Mouse (Mus musculus): ENCODE data around the gene Polr2e. TPM values are rescaled to one million over a fixed set of nuclear protein-coding genes. Genes with fewer than 3 reads are reported as not detected.
A peak's percentile ranks its signal among the peaks of the same experiment; 100 is the strongest.

Gene Polr2e
- polyA plus RNA-seq, 2 experiments, result 247 to 350 TPM

- peaks cover 8% of the 10 kb centered on the region; the same call in 1 of the 2 replicates for H3K4me1 ChIP-seq (ENCODE audit: control insufficient read depth, insufficient read depth, low read length)
- H3K27ac ChIP-seq (replicated peaks; ENCODE audit: low read depth, low read length), result peak overlapping the region; percentile 48; the same call in 1 of the 2 replicates
- 0 out of 2 replicates have a peak overlapping the region, but pooled peaks have one; percentile 8 for H3K9ac ChIP-seq (ENCODE audit: low read depth, low read length, severe bottlenecking)
- peaks cover 13% of the 10 kb centered on the region for H3K36me3 ChIP-seq (ENCODE audit: control insufficient read depth, insufficient read depth, low read length)
- ATAC-seq (ENCODE audit: low FRiP score, low read depth) (peak; percentile 68; the same call in 1 of the 2 replicates), DNase-seq (ENCODE audit: low spot score) (peak; percentile 24)
- no peak overlapping the region for H3K4me3 ChIP-seq (replicated peaks; ENCODE audit: low read length)
- 59% methylated on average over 9 of the region's 9 CpGs for whole genome bisulfite sequencing
- H3K4me2 ChIP-seq (replicated peaks; ENCODE audit: low read depth, low read length, severe bottlenecking), result no peak overlapping the region
- no peak for TF ChIP-seq POLR2A (IDR thresholded peaks at IDR 0.05; ENCODE audit: borderline replicate concordance, extremely low read depth, insufficient read depth, insufficient read length)
- H3K27me3 ChIP-seq (ENCODE audit: control insufficient read depth, insufficient read depth, low read length), result no peaks in the 10 kb centered on the region
- no peaks in the 10 kb centered on the region for H3K9me3 ChIP-seq (ENCODE audit: control insufficient read depth, low read length)
Measured at GRCm38 (mm10) chr10:80070837-80071515, 31.4 kb upstream of the Polr2e start.

- Histone ChIP-seq H3K27ac (replicated peaks; ENCODE audit: low read depth, low read length) (no peak overlapping the region), H3K4me3 (replicated peaks; ENCODE audit: low read length) (no peak overlapping the region), H3K9ac (ENCODE audit: low read depth, low read length, severe bottlenecking) (no peak overlapping the region), H3K4me2 (replicated peaks; ENCODE audit: low read depth, low read length, severe bottlenecking) (no peak overlapping the region), H3K36me3 (ENCODE audit: control insufficient read depth, insufficient read depth, low read length) (peaks cover 13% of the 10 kb centered on the region), H3K27me3 (ENCODE audit: control insufficient read depth, insufficient read depth, low read length) (no peaks in the 10 kb centered on the region), H3K9me3 (ENCODE audit: control insufficient read depth, low read length) (no peaks in the 10 kb centered on the region), H3K4me1 (ENCODE audit: control insufficient read depth, insufficient read depth, low read length) (peaks cover 7% of the 10 kb centered on the region; the same call in 1 of the 2 replicates)
- 90% methylated on average over 3 of the region's 4 CpGs for WGBS
- no peak for TF ChIP-seq POLR2A (IDR thresholded peaks at IDR 0.05; ENCODE audit: borderline replicate concordance, extremely low read depth, insufficient read depth, insufficient read length)
- ATAC-seq (ENCODE audit: low FRiP score, low read depth), result no peak
- DNase-seq (ENCODE audit: low spot score), result no peak
Measured at GRCm38 (mm10) chr10:80069948-80070450, 30.4 kb upstream of the Polr2e start.

DNA sequence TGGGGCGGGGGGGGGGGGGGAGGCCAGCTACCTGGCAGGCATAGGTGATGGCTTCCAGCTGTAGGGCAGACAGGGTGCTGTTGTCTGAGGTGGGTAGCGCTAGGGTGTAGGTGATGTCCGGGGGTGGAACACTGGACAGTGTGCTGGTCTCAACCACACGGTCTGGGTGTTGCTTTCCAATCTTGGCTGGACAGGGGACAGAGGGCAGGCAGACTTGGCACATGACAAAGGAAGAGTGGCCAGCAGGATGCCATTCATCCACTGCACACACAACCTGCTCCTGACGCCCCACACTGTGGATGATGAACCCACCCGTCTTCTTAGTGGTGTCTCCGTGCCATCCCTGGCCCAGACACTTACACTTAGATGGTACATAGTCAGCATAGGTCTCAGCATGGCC, 29.7 kb upstream of the Polr2e start:
- no peak overlapping the region for H3K9ac ChIP-seq (ENCODE audit: low read depth, low read length, severe bottlenecking)
- H3K4me2 ChIP-seq (replicated peaks; ENCODE audit: low read depth, low read length, severe bottlenecking), result no peak overlapping the region
- no peak for TF ChIP-seq POLR2A (IDR thresholded peaks at IDR 0.05; ENCODE audit: borderline replicate concordance, extremely low read depth, insufficient read depth, insufficient read length)
- no peak overlapping the region for H3K4me3 ChIP-seq (replicated peaks; ENCODE audit: low read length)
- no peaks in the 10 kb centered on the region for H3K9me3 ChIP-seq (ENCODE audit: control insufficient read depth, low read length)
- peaks cover 15% of the 10 kb centered on the region for H3K36me3 ChIP-seq (ENCODE audit: control insufficient read depth, insufficient read depth, low read length)
- H3K4me1 ChIP-seq (ENCODE audit: control insufficient read depth, insufficient read depth, low read length), result peaks cover 6% of the 10 kb centered on the region; the same call in 1 of the 2 replicates
- no peaks in the 10 kb centered on the region for H3K27me3 ChIP-seq (ENCODE audit: control insufficient read depth, insufficient read depth, low read length)
- H3K27ac ChIP-seq (replicated peaks; ENCODE audit: low read depth, low read length), result no peak overlapping the region
- WGBS, result 89% methylated on average over 6 of the region's 7 CpGs
- no peak for DNase-seq (ENCODE audit: low spot score)
- ATAC-seq (ENCODE audit: low FRiP score, low read depth), result no peak

GRCm38 (mm10) chr10:80063877-80064650, 24.5 kb upstream of the Polr2e start:
- 73% methylated on average over 23 of the region's 23 CpGs for WGBS
- no peak for TF ChIP-seq POLR2A (IDR thresholded peaks at IDR 0.05; ENCODE audit: borderline replicate concordance, extremely low read depth, insufficient read depth, insufficient read length)
- no peak for ATAC-seq (ENCODE audit: low FRiP score, low read depth)
- Histone ChIP-seq H3K4me2 (replicated peaks; ENCODE audit: low read depth, low read length, severe bottlenecking) (no peak overlapping the region), H3K9ac (ENCODE audit: low read depth, low read length, severe bottlenecking) (no peak overlapping the region), H3K27ac (replicated peaks; ENCODE audit: low read depth, low read length) (no peak overlapping the region), H3K27me3 (ENCODE audit: control insufficient read depth, insufficient read depth, low read length) (no peaks in the 10 kb centered on the region), H3K4me3 (replicated peaks; ENCODE audit: low read length) (no peak overlapping the region), H3K36me3 (ENCODE audit: control insufficient read depth, insufficient read depth, low read length) (peaks cover 63% of the 10 kb centered on the region), H3K9me3 (ENCODE audit: control insufficient read depth, low read length) (no peaks in the 10 kb centered on the region), H3K4me1 (ENCODE audit: control insufficient read depth, insufficient read depth, low read length) (no peaks in the 10 kb centered on the region)
- DNase-seq (ENCODE audit: low spot score), result no peak

DNA sequence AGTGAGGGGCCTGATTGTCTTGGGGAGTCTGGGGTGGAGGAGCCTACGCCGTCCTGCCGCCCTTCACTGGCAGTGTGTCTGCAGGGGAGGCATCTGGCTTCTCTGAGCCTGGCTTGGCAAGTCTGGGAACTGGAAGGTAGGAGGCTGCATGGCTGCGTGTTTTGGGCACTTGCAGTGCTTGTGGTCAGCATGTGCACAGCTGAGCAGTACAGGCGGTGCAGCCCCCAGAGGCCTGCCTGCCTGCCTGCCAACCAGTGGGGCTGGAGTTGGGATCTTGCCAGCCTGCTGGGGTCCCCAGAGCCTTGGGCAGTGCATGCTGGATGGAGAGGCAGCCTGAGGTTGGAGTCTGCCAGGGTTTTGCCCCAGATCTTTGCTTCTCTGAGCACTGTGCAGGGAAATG, 23.5 kb upstream of the Polr2e start:
- no peaks in the 10 kb centered on the region for H3K27me3 ChIP-seq (ENCODE audit: control insufficient read depth, insufficient read depth, low read length)
- no peaks in the 10 kb centered on the region for H3K4me1 ChIP-seq (ENCODE audit: control insufficient read depth, insufficient read depth, low read length)
- no peak for ATAC-seq (ENCODE audit: low FRiP score, low read depth)
- no peaks in the 10 kb centered on the region for H3K9me3 ChIP-seq (ENCODE audit: control insufficient read depth, low read length)
- no peak for TF ChIP-seq POLR2A (IDR thresholded peaks at IDR 0.05; ENCODE audit: borderline replicate concordance, extremely low read depth, insufficient read depth, insufficient read length)
- DNase-seq (ENCODE audit: low spot score), result no peak
- no peak overlapping the region for H3K27ac ChIP-seq (replicated peaks; ENCODE audit: low read depth, low read length)
- H3K9ac ChIP-seq (ENCODE audit: low read depth, low read length, severe bottlenecking), result no peak overlapping the region
- 88% methylated on average over 5 of the region's 5 CpGs for WGBS
- H3K36me3 ChIP-seq (ENCODE audit: control insufficient read depth, insufficient read depth, low read length), result peaks cover 69% of the 10 kb centered on the region
- H3K4me3 ChIP-seq (replicated peaks; ENCODE audit: low read length), result no peak overlapping the region
- no peak overlapping the region for H3K4me2 ChIP-seq (replicated peaks; ENCODE audit: low read depth, low read length, severe bottlenecking)
